ENCODE assay signal across 39 mouse cellular contexts in the genomic region with DNA sequence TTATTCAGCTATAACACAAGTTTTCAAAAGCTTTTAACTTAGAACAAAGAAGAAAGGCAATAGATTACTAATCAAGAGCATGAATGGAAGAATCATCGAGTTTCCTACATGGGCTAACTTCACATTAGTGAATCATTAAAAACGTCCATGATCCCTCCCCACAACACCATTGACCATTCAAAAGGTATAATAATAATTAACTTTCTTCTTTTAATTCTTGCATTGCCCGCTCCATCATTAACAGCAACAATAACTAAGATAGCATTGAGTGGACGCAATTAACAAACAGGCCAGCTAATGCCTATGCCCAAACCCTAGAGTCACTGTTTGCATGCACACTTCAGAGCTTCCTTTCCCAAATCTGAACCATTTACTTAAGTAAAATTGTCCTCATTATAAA. TPM values are rescaled to one million over a fixed set of nuclear protein-coding genes. Genes with fewer than 3 reads are reported as not detected.
"Had no signal": no experiment of that assay in that cellular context is flagged by ENCODE, and none has a peak within 500 bp of the region (broad histone marks: within the 10 kb centered on the region; RNA-seq: fewer than 3 reads in every experiment).

No protein-coding gene starts in this region.

- H3K4me2 ChIP-seq: limb, embryonic 12.5 days; limb, embryonic 13.5 days; limb, embryonic 15.5 days; liver, embryonic 11.5 days; liver, embryonic 12.5 days; liver, embryonic 13.5 days; liver, embryonic 15.5 days; lung, embryonic 14.5 days; lung, embryonic 15.5 days; midbrain, embryonic 11.5 days; midbrain, embryonic 12.5 days; midbrain, embryonic 13.5 days; midbrain, embryonic 15.5 days; neural tube, embryonic 12.5 days had no signal

- H3K4me3 ChIP-seq: limb, embryonic 10.5 days; limb, embryonic 12.5 days; limb, embryonic 13.5 days; limb, embryonic 15.5 days; liver, embryonic 12.5 days; liver, embryonic 13.5 days; liver, embryonic 15.5 days; lung, embryonic 15.5 days; megakaryocyte, embryonic 14.5 days; midbrain, embryonic 10.5 days; midbrain, embryonic 12.5 days; midbrain, embryonic 13.5 days; midbrain, embryonic 15.5 days; myocyte; neural tube, embryonic 12.5 days had no signal

- H3K9me3 ChIP-seq: limb, embryonic 10.5 days; limb, embryonic 12.5 days; limb, embryonic 13.5 days; limb, embryonic 15.5 days; liver, embryonic 12.5 days; liver, embryonic 13.5 days; liver, embryonic 15.5 days; lung, embryonic 15.5 days; megakaryocyte, embryonic 14.5 days; midbrain, embryonic 10.5 days; midbrain, embryonic 12.5 days; midbrain, embryonic 13.5 days; midbrain, embryonic 15.5 days; neural tube, embryonic 12.5 days had no signal

- H3K36me3 ChIP-seq: liver, embryonic 13.5 days; midbrain, embryonic 12.5 days; midbrain, embryonic 15.5 days; neural tube, embryonic 12.5 days had no signal

- H3K9ac ChIP-seq: limb, embryonic 12.5 days; limb, embryonic 13.5 days; limb, embryonic 15.5 days; liver, embryonic 12.5 days; liver, embryonic 13.5 days; liver, embryonic 14.5 days; liver, embryonic 15.5 days; liver, postnatal 0 days; lung, embryonic 14.5 days; lung, embryonic 15.5 days; midbrain, embryonic 12.5 days; midbrain, embryonic 13.5 days; midbrain, embryonic 15.5 days; neural tube, embryonic 12.5 days had no signal

- DNase-seq: left cerebral cortex, postnatal 4 days; liver; liver, embryonic 13.5 days; liver, postnatal 0 days; lung, adult 18-20 months; lung, adult 2 months; lung, embryonic 14.5 days; lung, postnatal 10 days; lung, postnatal 14 days; lung, postnatal 36 days; lung, postnatal 4 days; midbrain, embryonic 14.5 days had no signal

- H3K27ac ChIP-seq: limb, embryonic 10.5 days; limb, embryonic 12.5 days; limb, embryonic 13.5 days; limb, embryonic 15.5 days; liver, embryonic 12.5 days; liver, embryonic 13.5 days; liver, embryonic 14.5 days; liver, embryonic 15.5 days; lung, embryonic 15.5 days; macrophage; midbrain, embryonic 10.5 days; midbrain, embryonic 12.5 days; midbrain, embryonic 13.5 days; midbrain, embryonic 15.5 days; neural tube, embryonic 12.5 days had no signal

- H3K27me3 ChIP-seq: limb, embryonic 12.5 days; limb, embryonic 13.5 days; limb, embryonic 15.5 days; liver, embryonic 12.5 days; liver, embryonic 13.5 days; liver, embryonic 15.5 days; lung, embryonic 15.5 days; megakaryocyte, embryonic 14.5 days; midbrain, embryonic 12.5 days; midbrain, embryonic 13.5 days; midbrain, embryonic 15.5 days; neural tube, embryonic 12.5 days had no signal

- H3K4me1 ChIP-seq: limb, embryonic 10.5 days; limb, embryonic 12.5 days; limb, embryonic 13.5 days; limb, embryonic 15.5 days; liver, embryonic 12.5 days; liver, embryonic 13.5 days; liver, embryonic 15.5 days; lung, embryonic 15.5 days; megakaryocyte, embryonic 14.5 days; midbrain, embryonic 10.5 days; midbrain, embryonic 12.5 days; midbrain, embryonic 13.5 days; midbrain, embryonic 15.5 days; neural tube, embryonic 12.5 days had no signal

- ATAC-seq: liver, embryonic 12.5 days; liver, postnatal 0 days; lung, postnatal 0 days; midbrain, embryonic 13.5 days; midbrain, embryonic 15.5 days; midbrain, embryonic 16.5 days had no signal

RNA-seq across cellular contexts. Expression of a gene that starts 57.0 kb away (rescaled TPM):
- polyA plus RNA-seq: limb, embryonic 10.5 days; limb, embryonic 11.5 days; limb, embryonic 12.5 days; limb, embryonic 13.5 days; limb, embryonic 14.5 days; limb, embryonic 15.5 days; liver, adult 2 months; liver, embryonic 11.5 days; liver, embryonic 12.5 days; liver, embryonic 13.5 days; liver, embryonic 14.5 days; liver, embryonic 15.5 days; liver, embryonic 16.5 days; liver, postnatal 0 days; lung, adult 2 months; lung, embryonic 14.5 days; lung, embryonic 15.5 days; lung, embryonic 16.5 days; lung, postnatal 0 days; macrophage; midbrain, embryonic 10.5 days; midbrain, embryonic 11.5 days; midbrain, embryonic 12.5 days; midbrain, embryonic 13.5 days; midbrain, embryonic 14.5 days; midbrain, embryonic 15.5 days; midbrain, embryonic 16.5 days; midbrain, postnatal 0 days; myocyte; neural tube, embryonic 11.5 days; neural tube, embryonic 12.5 days had no signal
